Mouse (Mus musculus): Measurements from ENCODE around the gene Gm20388. TPM values are rescaled to one million over a fixed set of nuclear protein-coding genes. Genes with fewer than 3 reads are reported as not detected.
A peak's percentile ranks its signal among the peaks of the same experiment; 100 is the strongest.

The Gm20388 gene
- total RNA-seq, 4 experiments from 2014 or later: 0.17 to 15.1 (median 6.6) TPM

DNA sequence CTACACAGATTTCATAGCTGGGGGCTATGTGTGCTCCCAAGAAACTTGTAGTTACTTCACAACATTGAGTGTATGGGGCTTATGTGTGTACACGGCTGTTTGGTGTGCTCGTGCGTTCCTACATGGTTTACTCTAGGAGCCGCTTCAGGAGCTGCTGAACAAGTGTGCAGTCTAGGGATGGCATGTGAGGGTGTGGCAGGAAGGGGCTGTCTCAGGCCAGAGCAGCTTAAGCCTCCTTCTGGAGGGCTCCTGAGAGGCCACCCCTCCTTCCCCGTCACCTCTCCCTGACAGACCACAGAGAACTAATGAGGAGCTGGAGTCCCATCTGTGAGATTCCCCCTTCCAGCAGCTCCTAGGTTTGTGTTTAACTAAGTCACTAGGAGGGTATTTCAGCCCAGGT is 2077.3 kb downstream of the Gm20388 start:
- DNase-seq (ENCODE audit: low spot score in 2 of 2): no peak

DNA sequence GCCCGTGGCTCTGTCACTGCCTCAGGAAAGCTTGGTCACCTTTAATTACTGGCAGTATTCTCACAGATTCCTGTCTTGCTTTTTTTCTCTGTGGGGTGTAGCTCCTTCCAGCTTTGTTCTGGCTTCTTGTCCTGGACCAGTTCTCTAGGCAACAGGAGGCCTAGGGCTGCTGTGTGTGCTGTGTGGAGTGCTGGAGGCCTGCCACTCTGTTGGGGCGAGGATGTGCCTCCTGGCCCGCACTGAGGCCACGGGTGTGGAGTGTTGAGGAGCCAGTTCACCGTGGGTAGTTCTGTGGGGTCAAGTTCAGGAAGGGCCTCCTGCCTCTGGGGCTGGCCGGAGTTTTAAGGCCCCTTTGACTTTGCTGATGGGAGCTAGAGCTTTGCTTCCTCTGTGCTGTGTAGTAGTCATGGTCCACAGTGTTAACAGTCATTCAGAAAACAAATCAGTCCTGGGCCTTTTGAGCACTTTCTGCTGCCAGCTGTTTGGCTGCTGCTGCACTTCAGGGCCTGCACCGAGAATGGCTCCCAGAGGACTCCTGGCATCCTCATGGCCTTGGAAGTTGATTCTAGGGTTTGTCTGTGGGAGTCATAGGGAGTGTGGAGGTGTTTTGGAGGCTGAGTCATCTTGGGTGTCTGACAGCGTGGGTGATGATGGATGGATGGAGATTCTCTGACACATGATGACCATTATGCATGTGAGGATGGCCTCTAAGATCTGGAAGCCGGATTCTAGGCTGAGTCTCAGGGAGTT is 2080.0 kb downstream of the Gm20388 start:
- DNase-seq (ENCODE audit: low spot score in 2 of 2): no peak

DNA sequence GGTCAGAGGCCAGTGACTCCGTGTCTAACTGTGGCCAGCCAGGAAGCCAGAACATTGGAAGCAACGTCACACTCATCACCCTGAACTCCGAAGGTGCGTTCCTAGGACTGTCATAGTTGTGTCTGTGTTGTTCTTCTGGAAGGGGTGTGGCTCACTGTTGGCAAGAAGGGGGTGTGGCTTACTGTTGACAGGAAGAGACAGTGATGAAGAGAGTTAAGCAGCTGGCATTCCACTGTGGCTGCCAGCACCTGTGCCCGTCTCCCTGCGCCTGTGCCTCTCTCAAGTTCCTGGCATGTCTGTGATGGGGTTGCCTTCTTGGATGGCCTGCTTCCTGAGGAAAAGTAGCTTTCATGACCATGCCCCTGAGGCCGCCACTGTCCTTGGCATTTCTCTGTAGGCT is 2081.0 kb downstream of the Gm20388 start:
- DNase-seq (ENCODE audit: low spot score in 2 of 2): no peak

DNA sequence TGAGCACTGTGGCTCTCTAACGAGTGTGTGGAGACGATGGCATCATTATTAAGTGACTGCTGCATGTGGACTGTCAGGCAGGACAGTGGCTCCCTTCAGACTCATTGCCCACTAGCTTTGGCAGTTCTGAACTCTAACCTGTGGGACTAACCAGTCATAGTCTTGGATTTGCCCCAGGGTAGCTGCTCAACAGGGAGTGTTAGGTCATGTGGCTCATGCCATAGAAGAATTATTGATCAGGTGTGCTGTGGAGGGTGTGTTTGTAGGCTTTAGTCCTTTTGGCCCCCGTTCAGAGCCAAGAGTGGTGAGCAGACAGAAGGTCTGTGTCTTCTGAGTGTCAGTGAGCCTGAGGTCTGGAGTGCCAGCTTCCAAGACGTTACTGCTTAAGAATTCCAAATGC is 2082.3 kb downstream of the Gm20388 start:
- no peak for DNase-seq (ENCODE audit: low spot score in 2 of 2)

DNA sequence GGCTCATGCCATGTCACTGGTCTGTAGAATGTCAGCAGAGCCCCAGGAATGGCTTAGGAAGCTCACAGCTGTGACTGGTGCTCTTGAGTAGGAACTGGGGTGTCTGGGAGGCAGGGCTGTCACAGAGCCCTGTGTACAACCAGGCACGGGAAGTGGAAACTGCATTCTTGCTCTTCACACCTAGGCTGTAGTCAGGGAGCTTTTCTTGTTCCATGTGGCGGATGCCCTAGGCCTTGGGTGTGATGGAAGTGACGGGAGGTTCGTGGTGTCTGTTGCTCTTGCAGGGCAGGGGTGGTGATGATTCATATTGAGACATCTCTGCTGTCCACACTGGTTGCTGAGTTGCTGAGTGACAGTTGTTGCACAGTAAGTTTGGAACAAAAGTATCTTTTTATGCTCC is 2084.5 kb downstream of the Gm20388 start:
- no peak for DNase-seq (ENCODE audit: low spot score in 2 of 2)

DNA sequence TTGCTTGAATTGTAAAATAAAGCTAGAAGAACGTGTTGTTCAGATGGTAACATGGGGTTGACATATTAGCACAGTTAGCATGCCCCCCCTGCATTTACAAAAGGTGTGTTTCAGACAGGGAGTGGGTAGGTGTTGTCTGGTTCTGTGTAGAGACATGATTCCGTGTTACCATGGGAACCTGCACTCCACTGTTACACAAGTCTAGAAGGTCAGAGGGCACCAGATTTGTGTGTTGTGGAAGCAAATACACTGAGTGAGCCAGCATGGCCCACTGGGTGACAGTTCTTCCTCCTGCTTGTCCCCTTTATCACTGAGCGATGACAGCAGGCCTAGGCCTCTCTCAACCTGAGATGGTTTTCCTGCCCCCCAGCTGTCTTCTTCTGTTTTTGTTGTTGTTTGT is 2085.3 kb downstream of the Gm20388 start:
- no peak for DNase-seq (ENCODE audit: low spot score in 2 of 2)

DNA sequence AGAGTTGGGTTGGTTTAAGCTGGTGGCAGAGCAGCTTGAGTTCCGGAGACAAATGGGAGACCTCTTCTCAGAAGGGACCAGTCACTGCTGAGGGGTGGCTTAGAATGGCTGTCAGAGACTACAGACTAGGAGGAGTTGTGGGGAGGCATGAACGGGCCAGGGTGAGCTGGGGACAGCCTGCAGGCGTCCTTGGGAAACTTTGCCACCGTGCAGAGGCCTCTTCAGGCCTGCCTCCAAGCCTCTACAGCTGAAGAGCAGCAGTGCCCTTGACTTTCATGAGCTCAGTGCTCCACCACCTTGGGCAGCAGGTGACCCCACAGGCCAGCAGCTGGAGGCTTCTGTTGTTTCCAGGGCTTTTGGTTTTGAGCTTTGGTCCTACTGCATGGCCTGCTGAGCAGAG is 2088.0 kb downstream of the Gm20388 start:
- no peak for DNase-seq (ENCODE audit: low spot score in 2 of 2)

DNA sequence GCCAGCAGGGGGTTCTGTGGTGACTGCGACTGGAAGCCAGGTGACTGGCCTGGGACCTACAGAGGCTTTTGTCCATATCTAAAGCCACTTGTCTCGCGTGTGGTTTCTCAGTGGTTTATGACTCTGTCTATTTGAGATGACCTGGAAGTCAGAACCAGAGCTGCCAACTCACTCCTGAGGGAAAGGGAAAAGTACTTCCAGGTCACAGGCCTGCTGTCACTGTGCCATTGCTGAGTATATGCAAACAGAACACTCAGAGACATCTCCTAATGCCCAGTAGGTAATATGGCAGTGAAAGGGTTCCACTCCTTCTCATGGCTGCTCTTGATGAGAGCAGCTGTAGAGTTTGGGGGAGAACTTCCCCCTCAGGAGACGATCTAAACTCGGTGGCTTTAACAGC is 2088.6 kb downstream of the Gm20388 start:
- no peak for DNase-seq (ENCODE audit: low spot score in 2 of 2)

DNA sequence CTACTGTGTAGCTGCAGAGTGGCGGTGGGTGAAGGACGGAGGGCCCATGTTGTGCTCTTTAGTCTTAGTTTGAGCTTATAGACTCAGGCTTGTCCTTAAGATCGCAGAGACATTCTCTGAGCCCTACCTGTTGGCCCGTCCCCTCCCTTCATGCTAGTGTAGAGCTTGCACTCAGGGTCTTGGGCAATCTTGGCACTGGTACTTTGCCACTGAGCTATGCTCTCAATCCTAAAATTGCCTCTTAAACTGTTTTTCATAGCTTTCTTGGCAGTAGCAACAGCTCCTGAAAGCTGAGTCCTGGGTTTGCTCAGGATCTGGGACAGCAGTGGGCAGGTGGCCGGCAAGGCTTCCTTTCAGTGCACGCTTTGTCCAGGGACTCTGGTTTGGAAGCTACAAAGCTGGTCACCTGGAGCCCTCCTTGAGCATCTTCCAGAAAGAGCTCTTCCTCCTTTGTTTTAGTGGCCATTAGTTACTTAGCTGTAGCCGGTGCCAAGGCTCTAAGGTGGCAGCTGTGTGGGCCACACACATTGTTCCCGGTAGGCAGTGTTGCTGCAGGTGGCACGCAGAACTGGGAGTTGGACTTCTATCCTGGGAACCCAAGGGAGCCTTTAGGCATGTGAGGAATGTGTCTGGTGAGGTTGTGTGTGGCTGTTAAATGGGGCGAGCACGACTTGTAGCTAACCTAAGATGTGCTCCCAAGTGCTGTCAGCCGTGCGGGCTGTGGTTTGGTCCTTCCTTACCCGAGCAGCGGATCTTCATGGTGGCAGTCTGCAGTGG is 2090.9 kb downstream of the Gm20388 start:
- no peak for DNase-seq (ENCODE audit: low spot score in 2 of 2)

DNA sequence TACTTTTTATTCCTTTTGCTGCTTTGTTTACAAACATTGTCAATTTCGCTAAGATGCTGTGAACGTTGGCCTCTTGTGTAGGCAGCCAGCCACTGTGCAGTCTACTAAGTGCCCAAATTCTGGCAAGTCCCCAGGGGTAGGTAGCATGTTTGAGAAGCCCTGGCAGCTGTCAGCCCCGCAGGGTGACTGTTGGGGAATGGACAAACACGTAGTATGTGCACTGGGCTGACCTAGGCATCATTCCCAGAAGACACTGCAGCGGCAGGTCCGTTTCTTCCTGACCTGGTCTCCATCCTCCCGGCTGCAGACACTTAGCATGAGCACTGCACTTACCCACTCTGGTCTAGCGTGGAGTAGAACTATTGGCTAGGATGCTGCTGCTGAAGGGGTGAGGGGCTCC is 2093.0 kb downstream of the Gm20388 start:
- DNase-seq (ENCODE audit: low spot score in 2 of 2): no peak

DNA sequence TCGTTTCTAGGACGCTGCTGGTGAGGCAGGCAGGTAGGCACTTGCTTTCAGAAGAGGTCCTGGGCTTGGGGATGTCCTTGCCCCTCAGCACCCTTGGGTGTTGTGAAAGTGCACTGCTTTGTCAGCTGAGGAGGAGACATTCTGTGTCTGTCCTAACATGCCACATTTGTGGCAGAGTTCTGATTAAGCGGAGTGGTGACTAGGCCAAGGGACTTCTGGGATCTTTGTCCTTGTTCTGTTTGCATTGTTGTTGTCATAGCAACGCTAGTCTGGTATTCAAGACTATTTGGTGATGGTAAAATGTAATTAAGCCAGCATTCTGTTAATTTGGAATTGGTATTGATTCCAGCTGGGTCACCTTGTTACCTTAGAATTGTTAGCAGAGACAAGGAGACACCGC is 2093.5 kb downstream of the Gm20388 start:
- DNase-seq (ENCODE audit: low spot score in 2 of 2): no peak

DNA sequence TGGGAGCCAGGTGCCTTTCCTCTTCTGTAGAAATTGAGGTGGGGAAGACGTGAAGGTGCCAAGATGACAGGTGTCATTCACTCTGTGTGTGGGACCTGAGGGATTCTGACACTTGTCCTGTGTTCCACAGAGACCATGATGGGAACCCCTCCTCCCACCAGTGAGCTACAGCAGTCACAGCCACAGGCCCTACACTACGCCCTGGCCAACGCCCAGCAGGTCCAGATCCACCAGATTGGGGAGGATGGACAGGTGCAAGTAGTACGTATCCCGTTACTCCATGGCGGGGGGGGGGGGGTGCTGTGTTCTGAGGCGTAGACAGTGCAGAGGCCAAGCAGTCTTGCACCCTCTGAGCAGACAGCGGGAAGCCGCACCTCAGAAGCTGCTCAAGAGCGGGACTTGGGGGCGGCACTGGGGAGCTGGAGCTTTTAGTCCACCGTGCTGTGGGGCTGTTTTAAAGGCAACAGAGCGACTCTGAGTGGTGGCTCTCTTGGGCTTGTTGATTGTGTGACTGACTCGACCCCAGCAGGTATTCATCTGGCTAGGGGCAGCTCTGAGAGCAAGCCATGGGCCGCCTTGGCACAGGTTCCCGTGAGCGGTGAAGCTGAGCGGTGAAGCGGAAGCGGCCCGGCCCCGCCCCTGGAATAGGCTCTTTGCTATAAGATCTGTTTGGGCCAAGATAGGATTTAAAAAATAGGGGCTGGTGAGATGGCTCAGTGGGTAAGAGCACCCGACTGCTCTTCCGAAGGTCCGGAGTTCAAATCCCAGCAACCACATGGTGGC is 2095.0 kb downstream of the Gm20388 start:
- DNase-seq (ENCODE audit: low spot score in 2 of 2): no peak

DNA sequence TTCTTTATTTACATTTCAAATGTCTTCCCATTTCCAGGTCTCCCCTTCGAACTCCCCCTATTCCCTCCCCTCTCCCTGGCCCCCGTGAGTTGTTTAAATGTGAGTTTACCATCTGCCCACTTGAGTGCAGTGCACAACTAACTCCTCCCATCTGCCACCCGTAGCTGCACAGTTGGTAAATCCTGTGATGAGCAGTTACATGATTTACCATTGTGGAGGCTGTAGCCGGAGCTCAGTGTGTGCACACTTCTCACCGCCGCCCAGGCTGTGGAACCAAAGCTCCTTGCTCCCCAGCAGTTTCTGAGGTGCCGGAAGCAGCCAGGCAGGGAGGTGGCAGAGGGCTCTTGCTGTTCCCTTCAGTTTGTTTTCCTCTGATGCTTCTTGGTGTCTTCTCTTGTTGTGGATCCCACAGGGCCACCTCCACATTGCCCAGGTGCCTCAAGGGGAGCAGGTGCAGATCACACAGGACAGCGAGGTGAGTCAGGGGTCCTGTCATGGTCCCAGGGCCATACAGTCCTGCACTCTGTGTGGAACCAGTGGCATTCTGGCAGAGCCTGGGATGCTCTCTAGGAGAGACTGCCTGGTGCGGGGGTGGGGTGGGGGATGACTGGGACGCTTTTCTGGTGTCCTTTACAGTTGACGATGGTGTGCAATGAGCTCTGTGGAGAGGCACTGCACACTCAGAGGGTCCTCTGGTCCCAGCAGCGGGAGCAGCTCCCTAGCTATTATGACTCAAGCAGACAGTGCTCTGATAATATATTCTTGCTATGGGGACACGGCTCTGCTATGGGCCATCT is 2096.2 kb downstream of the Gm20388 start:
- peak; percentile 50 to 63 for DNase-seq (ENCODE audit: low spot score in 2 of 2)

DNA sequence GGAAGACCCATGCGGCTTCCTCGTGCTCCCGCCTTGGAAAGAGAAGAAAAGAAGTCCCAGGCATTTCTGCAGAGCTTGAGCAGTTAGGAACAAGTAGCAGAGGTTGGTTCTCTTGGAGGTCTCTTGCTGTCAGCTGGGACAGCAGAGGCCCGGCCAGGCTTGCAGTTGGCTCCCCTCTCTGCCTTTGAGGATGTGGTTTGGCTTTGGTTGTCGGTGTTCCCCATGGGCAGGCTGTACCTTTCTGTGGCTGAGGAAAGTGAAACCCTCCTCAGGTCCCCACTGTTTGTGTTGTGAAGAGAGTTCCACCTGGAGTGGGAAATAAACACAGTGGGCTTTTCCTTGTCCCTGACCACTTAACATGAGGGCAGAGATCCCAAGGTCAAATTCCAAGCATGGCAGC is 2097.8 kb downstream of the Gm20388 start:
- DNase-seq (ENCODE audit: low spot score in 2 of 2): no peak

DNA sequence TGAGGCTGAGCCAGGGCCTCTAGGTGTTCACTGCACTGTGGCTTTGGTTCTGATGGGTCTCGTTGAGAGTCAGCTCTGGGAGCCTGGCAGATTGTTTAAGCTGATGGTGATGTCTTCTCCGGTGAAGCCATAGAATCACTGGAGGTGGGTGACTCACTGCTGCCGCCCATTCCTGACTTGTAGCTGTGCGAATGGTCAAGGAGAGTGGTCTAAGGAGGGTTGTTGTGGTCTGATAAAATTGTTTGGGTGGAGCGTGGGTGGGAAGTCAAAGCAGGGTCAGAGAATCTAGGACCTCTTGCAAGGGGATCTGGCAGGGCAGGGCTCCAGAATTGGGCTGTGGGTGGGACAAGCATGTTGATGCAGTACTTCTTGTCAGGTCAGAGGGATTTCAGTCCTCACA is 2100.0 kb downstream of the Gm20388 start:
- no peak for DNase-seq (ENCODE audit: low spot score in 2 of 2)

DNA sequence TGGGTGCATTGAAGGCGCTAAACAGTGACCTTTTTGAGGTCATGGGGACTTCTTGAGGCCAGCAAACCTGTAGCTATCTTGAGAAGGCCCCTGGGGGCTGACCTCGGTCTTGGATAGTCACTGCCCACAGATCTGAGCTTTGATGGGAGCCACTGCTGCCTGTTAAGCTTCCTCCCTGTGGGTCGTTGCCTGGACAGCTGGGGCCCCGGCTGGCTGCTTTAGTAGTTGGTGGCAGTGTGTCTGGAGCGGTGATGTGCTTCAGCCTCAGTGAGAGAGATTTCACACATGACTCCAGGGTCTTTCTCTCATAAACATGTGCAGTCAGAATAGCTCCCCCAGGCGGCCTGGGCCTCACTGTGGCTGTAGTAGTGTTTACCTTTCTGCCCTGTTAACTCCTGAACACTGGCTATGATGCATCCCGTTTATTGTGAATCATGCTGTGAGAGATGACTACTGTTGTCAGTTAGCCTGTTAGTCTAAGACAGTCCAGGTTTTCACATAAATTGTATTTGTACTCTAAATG is 2100.5 kb downstream of the Gm20388 start:
- DNase-seq (ENCODE audit: low spot score in 2 of 2): no peak

DNA sequence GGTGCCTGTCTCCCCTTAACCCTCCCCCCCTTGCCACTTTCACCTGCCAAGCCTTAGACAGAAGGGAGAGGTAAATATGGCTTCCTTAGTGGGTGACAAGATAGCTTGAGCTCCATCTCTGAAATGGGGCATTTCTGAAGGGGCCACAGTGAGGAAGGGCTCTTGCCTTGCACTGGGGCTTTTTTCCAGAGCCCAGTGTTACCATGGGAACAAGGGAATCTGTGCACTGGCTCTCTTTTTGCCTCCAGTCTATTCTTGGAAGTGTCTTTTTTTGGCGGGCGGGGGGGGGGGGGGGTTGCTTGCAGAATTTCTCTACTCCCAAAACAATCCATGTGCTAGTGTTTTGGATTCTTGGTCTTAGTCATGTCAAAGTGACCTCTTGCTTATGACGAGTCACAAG is 2104.0 kb downstream of the Gm20388 start:
- DNase-seq (ENCODE audit: low spot score in 2 of 2): no peak

DNA sequence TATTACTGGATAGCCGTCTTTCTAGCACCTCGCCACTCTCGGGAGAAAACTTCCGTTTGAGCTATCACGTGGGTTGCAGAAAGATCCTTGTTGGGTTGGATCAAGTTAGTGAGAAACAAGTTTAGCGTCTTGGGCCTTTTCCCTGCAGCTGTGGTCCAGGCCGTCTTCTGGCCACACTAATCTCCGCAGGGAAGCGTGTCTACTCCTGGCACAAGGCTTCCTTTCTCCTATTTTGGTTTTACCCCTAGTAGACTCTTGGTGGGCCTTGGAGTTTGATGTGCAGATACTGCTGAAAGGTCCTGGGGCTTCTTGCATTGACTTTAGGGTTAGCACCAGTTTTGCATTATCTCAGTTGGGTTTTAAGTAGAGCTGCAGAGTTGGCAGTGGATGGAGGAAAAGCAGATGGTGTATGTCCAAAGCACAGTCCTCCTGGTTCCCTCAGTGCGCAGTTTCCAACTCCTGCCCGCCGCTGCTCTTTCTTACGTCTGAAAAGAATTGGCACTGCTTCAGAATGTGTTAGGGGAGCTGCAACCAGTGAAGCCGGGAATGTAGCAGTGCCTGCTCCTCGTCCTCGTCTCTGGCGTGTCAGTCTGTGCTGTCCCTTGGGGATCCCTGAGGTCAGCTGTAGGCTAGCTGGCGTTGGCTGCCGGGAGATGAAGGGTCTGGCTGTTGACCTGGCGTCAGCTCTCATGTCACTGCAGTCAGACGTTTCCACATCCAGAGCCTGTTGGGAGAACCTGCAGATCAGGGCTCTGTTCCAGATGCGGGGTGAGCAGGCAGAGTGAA is 2107.6 kb downstream of the Gm20388 start:
- peak in 1 of 2 experiments; percentile 55 for DNase-seq (ENCODE audit: low spot score in 2 of 2)

DNA sequence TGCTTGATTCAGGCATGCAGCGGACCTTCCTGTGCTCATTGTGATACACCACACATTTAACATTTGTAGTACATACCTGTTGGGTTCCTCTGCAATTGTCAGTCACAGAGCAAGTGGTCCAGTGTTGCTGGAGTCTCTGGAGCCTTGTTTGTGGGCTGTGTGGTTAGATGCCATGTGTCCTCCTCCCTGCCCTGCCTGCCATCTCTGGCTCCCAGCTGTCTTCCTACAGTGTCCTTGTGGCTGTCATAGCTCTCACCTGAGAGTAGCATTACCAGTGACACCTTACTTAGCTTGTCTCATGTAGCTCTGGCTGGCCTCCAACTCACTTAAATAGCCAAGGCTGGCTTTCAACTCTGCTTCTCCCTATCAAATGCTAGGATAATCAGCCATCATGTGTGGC is 2108.5 kb downstream of the Gm20388 start:
- DNase-seq (ENCODE audit: low spot score in 2 of 2): no peak

DNA sequence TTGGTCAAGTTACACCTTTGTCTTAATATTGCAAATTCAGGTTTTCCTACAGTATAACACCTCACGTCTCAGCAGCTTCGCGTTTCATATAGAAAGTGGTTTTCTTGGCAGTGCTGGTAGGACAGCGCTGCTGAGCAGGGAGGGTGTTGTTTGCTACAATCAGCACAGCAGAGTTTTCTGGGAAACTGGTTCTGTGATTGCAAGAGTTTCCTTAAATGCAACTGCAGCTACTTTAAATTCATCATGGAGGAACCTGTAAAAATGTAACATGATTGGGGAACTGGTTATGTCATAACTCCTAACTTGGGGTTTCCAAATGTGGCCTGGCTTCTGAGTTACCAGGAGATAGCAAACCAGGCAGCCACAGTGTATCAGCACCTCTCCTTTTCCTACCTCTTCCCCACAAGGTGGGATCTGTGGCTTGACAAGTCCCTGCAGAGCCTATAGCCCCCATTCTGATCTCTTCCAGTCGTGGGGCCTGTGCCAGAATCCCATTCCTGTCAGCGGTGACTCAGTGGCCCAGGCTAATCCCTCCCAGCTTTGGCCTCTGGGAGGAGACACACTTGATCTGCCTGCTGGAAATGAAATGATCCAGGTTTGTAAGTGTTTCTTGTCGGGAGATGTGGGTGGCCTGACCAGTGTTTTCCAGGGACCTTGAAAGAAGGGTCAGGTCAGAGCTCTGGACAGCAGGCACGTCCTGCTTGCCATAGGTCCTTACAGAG is 2109.6 kb downstream of the Gm20388 start:
- DNase-seq (ENCODE audit: low spot score in 2 of 2): no peak
